Mouse (Mus musculus) adrenal gland (tissue): ENCODE measurements around the gene A630095N17Rik.

ENCODE experiments used
- intact Hi-C: fragments of 180-260 bp; cut with DNase I; formaldehyde crosslinking; loops from one replicate; pipeline ENCODE4 v1.15.1; 2025

The A630095N17Rik gene

GRCm38 (mm10) chr1:75215785-75216184 is 16.1 kb downstream of the A630095N17Rik start:
- intact Hi-C loops: no loop called here

GRCm38 (mm10) chr1:75214886-75215285 is 17.0 kb downstream of the A630095N17Rik start:
- intact Hi-C loops: no loop called here

GRCm38 (mm10) chr1:75214442-75214841 is 17.5 kb downstream of the A630095N17Rik start:
- intact Hi-C loops: no loop called here

- intact Hi-C loops: no loop called here
Observed at GRCm38 (mm10) chr1:75213096-75213495, 18.8 kb downstream of the A630095N17Rik start.

GRCm38 (mm10) chr1:75212542-75212941 is 19.4 kb downstream of the A630095N17Rik start:
- intact Hi-C loops: no loop called here

GRCm38 (mm10) chr1:75211141-75211708 is 20.7 kb downstream of the A630095N17Rik start:
- intact Hi-C loops: no loop called here

GRCm38 (mm10) chr1:75210136-75211087 is 21.5 kb downstream of the A630095N17Rik start, which contains the start of the genes Glb1l and Stk16:
Glb1l (minus strand) TSS chr1:75210813.
Stk16 (plus strand) TSS chr1:75210838.
- intact Hi-C loops: no loop called here

GRCm38 (mm10) chr1:75208967-75209678 is 22.8 kb downstream of the A630095N17Rik start:
- intact Hi-C loops: no loop called here

- intact Hi-C loops: no loop called here
Observed at GRCm38 (mm10) chr1:75201236-75201635, 30.7 kb downstream of the A630095N17Rik start.

GRCm38 (mm10) chr1:75192452-75192851 is 39.5 kb downstream of the A630095N17Rik start:
- intact Hi-C loops: no loop called here

GRCm38 (mm10) chr1:75191622-75192402 is 40.1 kb downstream of the A630095N17Rik start, which contains the start of the genes Ankzf1 and Atg9a:
Ankzf1 (plus strand) TSS chr1:75192151.
Atg9a (minus strand) TSS chr1:75192196.
- intact Hi-C loops: no loop called here

GRCm38 (mm10) chr1:75191258-75191621 is 40.7 kb downstream of the A630095N17Rik start:
- intact Hi-C loops: no loop called here

- intact Hi-C loops: no loop called here
Observed at GRCm38 (mm10) chr1:75190577-75190976, 41.3 kb downstream of the A630095N17Rik start.

GRCm38 (mm10) chr1:75187914-75188483 is 43.9 kb downstream of the A630095N17Rik start:
- intact Hi-C loops: no loop called here

GRCm38 (mm10) chr1:75187126-75187525 is 44.8 kb downstream of the A630095N17Rik start:
- intact Hi-C loops: no loop called here

- intact Hi-C loops: no loop called here
Observed at GRCm38 (mm10) chr1:75185495-75185894, 46.4 kb downstream of the A630095N17Rik start.

GRCm38 (mm10) chr1:75182160-75182559 is 49.7 kb downstream of the A630095N17Rik start:
- intact Hi-C loops: no loop called here

- intact Hi-C loops: no loop called here
Observed at GRCm38 (mm10) chr1:75181377-75181870, 50.5 kb downstream of the A630095N17Rik start.

- intact Hi-C loops: no loop called here
Observed at GRCm38 (mm10) chr1:75180741-75181140, 51.2 kb downstream of the A630095N17Rik start.

- intact Hi-C loops: no loop called here
Observed at GRCm38 (mm10) chr1:75180105-75180590, 51.8 kb downstream of the A630095N17Rik start, which contains the start of gene Abcb6. Abcb6 (minus strand) TSS chr1:75180392.
